Mouse (Mus musculus): Measurements from ENCODE around the gene Lrp5. TPM values are rescaled to one million over a fixed set of nuclear protein-coding genes. Genes with fewer than 3 reads are reported as not detected.

The Lrp5 gene
- polyA plus RNA-seq, 1 experiment: 3.1 TPM

- TF ChIP-seq CTCF (IDR thresholded peaks at IDR 0.05; ENCODE audit: extremely low read depth, insufficient read depth, low read length) (peak; percentile 68), POLR2A (IDR thresholded peaks at IDR 0.05; ENCODE audit: extremely low read depth, insufficient read depth, low read length) (no peak)
- peak overlapping the region; percentile 33 for H3K4me3 ChIP-seq (ENCODE audit: insufficient read depth, low read length)
- no peak overlapping the region for H3K27ac ChIP-seq (ENCODE audit: insufficient read depth, low read length)
- 0 out of 2 replicates have a peak, but pooled peaks cover 1% of the 10 kb centered on the region for H3K4me1 ChIP-seq (ENCODE audit: control insufficient read depth, insufficient read depth, low read length)
Measured at GRCm38 (mm10) chr19:3718481-3719361, 32.4 kb upstream of the Lrp5 start.

- TF ChIP-seq POLR2A (IDR thresholded peaks at IDR 0.05; ENCODE audit: extremely low read depth, insufficient read depth, low read length) (no peak), CTCF (IDR thresholded peaks at IDR 0.05; ENCODE audit: extremely low read depth, insufficient read depth, low read length) (no peak)
- no peak overlapping the region for H3K4me3 ChIP-seq (ENCODE audit: insufficient read depth, low read length)
- H3K27ac ChIP-seq (ENCODE audit: insufficient read depth, low read length): no peak overlapping the region
- peaks cover 4% of the 10 kb centered on the region; the same call in 1 of the 2 replicates for H3K4me1 ChIP-seq (ENCODE audit: control insufficient read depth, insufficient read depth, low read length)
Measured at GRCm38 (mm10) chr19:3714381-3714780, 28.0 kb upstream of the Lrp5 start.

GRCm38 (mm10) chr19:3710436-3710835 lies 24.1 kb upstream of the Lrp5 start:
- Histone ChIP-seq H3K27ac (ENCODE audit: insufficient read depth, low read length) (no peak overlapping the region), H3K4me3 (ENCODE audit: insufficient read depth, low read length) (no peak overlapping the region), H3K4me1 (ENCODE audit: control insufficient read depth, insufficient read depth, low read length) (peaks cover 4% of the 10 kb centered on the region; the same call in 1 of the 2 replicates)
- TF ChIP-seq CTCF (IDR thresholded peaks at IDR 0.05; ENCODE audit: extremely low read depth, insufficient read depth, low read length) (no peak), POLR2A (IDR thresholded peaks at IDR 0.05; ENCODE audit: extremely low read depth, insufficient read depth, low read length) (no peak)

- peaks cover 4% of the 10 kb centered on the region; the same call in 1 of the 2 replicates for H3K4me1 ChIP-seq (ENCODE audit: control insufficient read depth, insufficient read depth, low read length)
- H3K27ac ChIP-seq (ENCODE audit: insufficient read depth, low read length): no peak overlapping the region
- peak overlapping the region; percentile 92 for H3K4me3 ChIP-seq (ENCODE audit: insufficient read depth, low read length)
- TF ChIP-seq POLR2A (IDR thresholded peaks at IDR 0.05; ENCODE audit: extremely low read depth, insufficient read depth, low read length) (no peak), CTCF (IDR thresholded peaks at IDR 0.05; ENCODE audit: extremely low read depth, insufficient read depth, low read length) (no peak)
Measured at GRCm38 (mm10) chr19:3709013-3709787, 22.8 kb upstream of the Lrp5 start.

GRCm38 (mm10) chr19:3708078-3709012 lies 22.0 kb upstream of the Lrp5 start, which contains the start of gene 1810055G02Rik:
1810055G02Rik (plus strand) TSS chr19:3708293.
- Histone ChIP-seq H3K4me3 (ENCODE audit: insufficient read depth, low read length) (peak within 1 kb of the TSS; percentile 92), H3K27ac (ENCODE audit: insufficient read depth, low read length) (peak within 1 kb of the TSS; percentile 19), H3K4me1 (ENCODE audit: control insufficient read depth, insufficient read depth, low read length) (peaks cover 4% of the 10 kb centered on the region; the same call in 1 of the 2 replicates)
- no peak for TF ChIP-seq CTCF (IDR thresholded peaks at IDR 0.05; ENCODE audit: extremely low read depth, insufficient read depth, low read length)
- TF ChIP-seq POLR2A (IDR thresholded peaks at IDR 0.05; ENCODE audit: extremely low read depth, insufficient read depth, low read length): peak; percentile 96

GRCm38 (mm10) chr19:3707553-3707952 lies 21.2 kb upstream of the Lrp5 start:
- H3K4me1 ChIP-seq (ENCODE audit: control insufficient read depth, insufficient read depth, low read length): peaks cover 4% of the 10 kb centered on the region; the same call in 1 of the 2 replicates
- H3K27ac ChIP-seq (ENCODE audit: insufficient read depth, low read length): peak overlapping the region; percentile 19
- TF ChIP-seq CTCF (IDR thresholded peaks at IDR 0.05; ENCODE audit: extremely low read depth, insufficient read depth, low read length) (no peak), POLR2A (IDR thresholded peaks at IDR 0.05; ENCODE audit: extremely low read depth, insufficient read depth, low read length) (no peak)
- H3K4me3 ChIP-seq (ENCODE audit: insufficient read depth, low read length): peak overlapping the region; percentile 92

GRCm38 (mm10) chr19:3706258-3706657 lies 19.9 kb upstream of the Lrp5 start:
- TF ChIP-seq CTCF (IDR thresholded peaks at IDR 0.05; ENCODE audit: extremely low read depth, insufficient read depth, low read length) (no peak), POLR2A (IDR thresholded peaks at IDR 0.05; ENCODE audit: extremely low read depth, insufficient read depth, low read length) (no peak)
- Histone ChIP-seq H3K4me1 (ENCODE audit: control insufficient read depth, insufficient read depth, low read length) (peaks cover 4% of the 10 kb centered on the region; the same call in 1 of the 2 replicates), H3K4me3 (ENCODE audit: insufficient read depth, low read length) (no peak overlapping the region), H3K27ac (ENCODE audit: insufficient read depth, low read length) (no peak overlapping the region)

GRCm38 (mm10) chr19:3702460-3702859 lies 16.1 kb upstream of the Lrp5 start:
- Histone ChIP-seq H3K4me3 (ENCODE audit: insufficient read depth, low read length) (no peak overlapping the region), H3K4me1 (ENCODE audit: control insufficient read depth, insufficient read depth, low read length) (no peaks in the 10 kb centered on the region), H3K27ac (ENCODE audit: insufficient read depth, low read length) (no peak overlapping the region)
- TF ChIP-seq CTCF (IDR thresholded peaks at IDR 0.05; ENCODE audit: extremely low read depth, insufficient read depth, low read length) (no peak), POLR2A (IDR thresholded peaks at IDR 0.05; ENCODE audit: extremely low read depth, insufficient read depth, low read length) (no peak)
